Mouse (Mus musculus): Measurements from ENCODE around the gene Zfp526. TPM values are rescaled to one million over a fixed set of nuclear protein-coding genes. Genes with fewer than 3 reads are reported as not detected.

Gene Zfp526
- polyA plus RNA-seq, 1 experiment from 2014 or later, result 2.0 TPM

DNA sequence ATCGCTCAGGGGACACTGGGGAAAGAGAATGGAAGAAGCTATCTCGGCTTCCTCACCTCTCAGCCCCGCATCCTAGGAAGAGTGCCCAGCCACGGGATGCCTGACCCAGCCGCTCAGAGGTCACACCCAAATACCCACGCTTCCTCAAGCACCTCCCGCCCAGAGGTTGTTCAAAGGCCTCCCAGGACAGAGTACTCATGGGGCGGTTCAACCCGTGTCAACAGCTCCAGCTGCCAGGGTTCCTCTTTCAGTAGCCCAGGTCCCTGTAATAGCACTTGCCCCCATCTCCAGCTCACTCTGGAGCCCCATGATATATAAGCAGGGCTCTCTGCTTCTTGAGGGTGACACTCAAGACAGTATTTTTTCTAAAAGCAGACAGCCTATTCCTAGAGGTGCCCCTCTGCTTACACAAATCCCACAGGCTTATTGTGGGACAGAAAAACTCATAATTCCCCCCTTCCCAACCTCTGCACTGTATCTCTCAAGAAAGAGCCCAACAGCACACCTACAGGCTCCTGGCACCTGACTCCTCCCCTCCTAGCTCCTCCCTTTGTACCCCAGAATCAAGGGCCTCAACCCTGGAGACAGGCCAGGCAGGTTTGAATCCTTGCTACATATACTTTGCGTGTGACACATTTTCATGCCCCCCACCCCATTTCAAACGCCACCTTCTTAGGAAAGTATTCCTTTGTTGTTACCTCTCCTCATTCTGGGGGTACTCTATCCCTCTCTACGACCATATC, 3.4 kb upstream of the Zfp526 start:
- 68% methylated on average over 12 of the region's 12 CpGs for WGBS
- Histone ChIP-seq H3K4me2 (peak overlapping the region; percentile 97), H3K27me3 (no peaks in the 10 kb centered on the region), H3K36me3 (ENCODE audit: poor library complexity, severe bottlenecking) (peaks cover 11% of the 10 kb centered on the region; the same call in 1 of the 2 replicates), H3K27ac (no peak overlapping the region), H3K4me3 (peak overlapping the region; percentile 63), H3K9ac (peak overlapping the region; percentile 10), H3K4me1 (peaks cover 37% of the 10 kb centered on the region), H3K9me3 (replicated peaks) (no peaks in the 10 kb centered on the region)
- no peak for ATAC-seq

DNA sequence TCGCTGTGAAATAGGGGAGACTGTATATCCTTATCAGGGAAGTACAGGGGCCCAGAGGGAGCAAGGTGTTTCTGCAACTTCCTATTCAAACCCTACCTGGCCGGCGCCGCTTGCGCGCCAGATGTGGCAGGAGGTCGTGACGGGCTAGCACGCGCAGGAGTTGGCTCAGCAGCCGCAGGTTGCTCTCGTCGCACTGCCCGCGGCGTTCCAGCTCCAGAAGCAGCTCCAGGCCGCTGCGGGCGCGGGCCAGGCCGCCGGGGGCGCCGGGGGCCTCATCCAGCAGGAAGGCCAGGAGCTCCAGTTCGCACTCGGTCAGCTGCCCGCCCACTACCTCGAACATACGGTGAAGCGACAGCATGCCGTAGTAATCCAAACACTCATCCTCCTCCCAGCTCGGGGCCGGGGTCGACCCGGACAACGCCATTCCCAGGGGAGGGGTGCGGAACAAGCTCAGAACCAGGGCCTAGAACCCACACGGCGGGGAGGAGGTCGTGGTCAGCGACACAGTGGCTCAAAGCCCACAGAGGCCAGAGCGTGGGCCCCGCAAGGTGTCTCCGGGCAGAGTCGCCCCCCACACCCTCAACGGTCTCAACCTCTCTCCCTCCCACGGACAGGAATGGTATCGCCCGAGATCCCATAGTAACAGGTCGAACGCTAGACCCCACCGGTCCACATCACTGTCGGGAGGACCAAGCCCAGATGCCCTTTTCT, 2.4 kb upstream of the Zfp526 start:
- 0 out of 2 replicates have a peak, but pooled peaks have one; percentile 9 for ATAC-seq
- WGBS, result under 1% methylated on average over 53 of the region's 53 CpGs
- Histone ChIP-seq H3K27me3 (no peaks in the 10 kb centered on the region), H3K9me3 (replicated peaks) (no peaks in the 10 kb centered on the region), H3K36me3 (ENCODE audit: poor library complexity, severe bottlenecking) (peaks cover 13% of the 10 kb centered on the region), H3K4me2 (peak overlapping the region; percentile 97), H3K27ac (peak overlapping the region; percentile 67), H3K4me1 (peaks cover 37% of the 10 kb centered on the region), H3K4me3 (peak overlapping the region; percentile 63), H3K9ac (peak overlapping the region; percentile 82)

DNA sequence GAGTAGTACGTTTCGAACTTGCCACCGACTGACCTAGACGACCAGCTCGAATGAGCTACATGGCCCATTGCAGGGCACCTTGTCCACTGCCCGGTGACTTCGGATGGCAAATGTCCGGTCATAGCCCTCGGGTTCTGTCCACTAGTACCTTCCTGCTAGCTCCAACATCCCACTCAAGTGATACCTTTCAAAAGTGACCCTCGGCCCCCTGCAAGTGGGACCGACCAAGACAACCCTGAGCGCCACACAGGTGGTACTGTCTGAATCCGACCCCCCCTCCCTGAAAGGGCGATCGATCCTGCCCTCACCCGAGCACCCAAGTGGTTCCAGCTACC, 1.8 kb upstream of the Zfp526 start:
- no peaks in the 10 kb centered on the region for H3K9me3 ChIP-seq (replicated peaks)
- peak overlapping the region; percentile 63 for H3K4me3 ChIP-seq
- no peaks in the 10 kb centered on the region for H3K27me3 ChIP-seq
- no peak; the same call in 1 of the 2 replicates for ATAC-seq
- H3K4me1 ChIP-seq, result peaks cover 37% of the 10 kb centered on the region
- peaks cover 18% of the 10 kb centered on the region for H3K36me3 ChIP-seq (ENCODE audit: poor library complexity, severe bottlenecking)
- H3K9ac ChIP-seq, result peak overlapping the region; percentile 82
- peak overlapping the region; percentile 97 for H3K4me2 ChIP-seq
- WGBS, result under 1% methylated on average over 16 of the region's 16 CpGs
- H3K27ac ChIP-seq, result peak overlapping the region; percentile 67; the same call in 1 of the 2 replicates

DNA sequence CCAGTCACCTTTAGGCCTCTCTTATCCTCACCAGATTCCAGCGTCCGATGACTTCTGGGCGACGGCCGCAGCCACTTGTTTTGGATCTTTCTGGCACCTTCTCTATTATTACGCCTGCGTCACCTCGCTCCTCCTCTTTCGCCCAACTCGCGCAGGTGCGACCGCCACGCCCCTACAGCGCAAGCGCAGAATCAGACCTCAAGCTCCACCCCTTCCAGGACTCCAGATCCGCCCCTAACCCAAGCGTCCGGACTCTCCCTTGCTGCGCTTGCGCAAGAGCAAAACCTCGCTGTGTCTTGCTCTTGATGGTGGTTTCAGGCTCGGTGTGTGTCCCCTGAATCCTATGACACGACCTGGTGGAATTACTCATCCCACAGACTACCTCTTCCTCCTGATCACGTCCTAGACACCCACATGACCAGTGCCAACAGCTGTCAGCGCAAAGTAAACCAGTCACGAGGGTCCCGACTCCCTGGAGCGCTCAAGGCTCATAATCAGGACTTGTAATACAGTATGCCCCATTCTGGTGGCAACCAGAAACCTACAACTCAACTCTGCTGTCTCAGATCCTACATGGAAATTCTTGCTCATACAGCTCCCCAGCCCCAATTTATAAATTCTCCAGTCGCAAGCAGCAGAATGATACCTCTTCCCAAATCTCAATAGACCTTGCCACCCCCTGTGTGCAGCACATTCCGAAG, 1.3 kb upstream of the Zfp526 start:
- H3K9me3 ChIP-seq (replicated peaks), result no peaks in the 10 kb centered on the region
- peak overlapping the region; percentile 82 for H3K9ac ChIP-seq
- peak overlapping the region; percentile 63 for H3K4me3 ChIP-seq
- peaks cover 21% of the 10 kb centered on the region for H3K36me3 ChIP-seq (ENCODE audit: poor library complexity, severe bottlenecking)
- H3K27me3 ChIP-seq, result no peaks in the 10 kb centered on the region
- peaks cover 37% of the 10 kb centered on the region for H3K4me1 ChIP-seq
- peak overlapping the region; percentile 86 for H3K27ac ChIP-seq
- H3K4me2 ChIP-seq, result peak overlapping the region; percentile 97
- ATAC-seq, result peak; percentile 65
- 4% methylated on average over 31 of the region's 31 CpGs for WGBS

DNA sequence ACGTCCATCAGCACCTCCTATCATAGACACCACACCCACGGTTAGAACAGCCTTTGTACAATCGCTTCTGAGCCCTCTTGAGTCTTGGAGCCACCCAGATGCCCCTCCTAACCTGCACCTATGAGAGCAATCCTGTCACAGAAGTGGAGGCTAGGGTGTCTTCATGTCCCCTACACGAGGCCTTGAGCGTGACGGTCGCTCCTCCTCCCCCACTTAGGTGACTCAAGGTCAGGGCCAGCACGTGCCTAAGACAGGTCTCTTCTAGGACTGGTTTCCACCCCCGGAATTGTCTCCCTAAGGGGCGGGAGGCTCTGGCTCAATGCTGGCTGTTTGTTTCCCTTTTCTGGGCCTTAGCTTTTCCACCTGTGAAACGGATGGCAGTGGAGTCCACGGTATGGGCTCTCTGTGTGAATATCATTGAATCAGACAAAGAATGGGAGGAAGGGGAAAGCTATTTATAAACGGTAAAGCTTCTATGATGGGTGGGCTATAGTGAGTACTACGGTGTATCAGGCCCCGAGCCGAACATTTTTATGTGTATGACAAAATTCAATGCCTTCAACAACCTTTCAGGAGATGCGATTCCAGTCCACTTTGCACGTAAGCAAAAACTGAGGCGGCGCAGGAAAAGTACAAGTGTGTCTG, 646 bp upstream of the Zfp526 start, which contains the start of gene Dedd2:
TSS of gene Dedd2 (minus strand) at position 159 of the 645 bp plus-strand sequence.
- peak within 1 kb of the TSS; percentile 97 for H3K4me2 ChIP-seq
- H3K27me3 ChIP-seq, result no peaks in the 10 kb centered on the region
- H3K9me3 ChIP-seq (replicated peaks), result no peaks in the 10 kb centered on the region
- ATAC-seq, result no peak; the same call in 1 of the 2 replicates
- peaks cover 37% of the 10 kb centered on the region for H3K4me1 ChIP-seq
- H3K27ac ChIP-seq, result peak within 1 kb of the TSS; percentile 86
- H3K36me3 ChIP-seq (ENCODE audit: poor library complexity, severe bottlenecking), result peaks cover 23% of the 10 kb centered on the region
- peak within 1 kb of the TSS; percentile 85 for H3K9ac ChIP-seq
- WGBS, result 9% methylated on average over 20 of the region's 20 CpGs
- H3K4me3 ChIP-seq, result peak within 1 kb of the TSS; percentile 63

DNA sequence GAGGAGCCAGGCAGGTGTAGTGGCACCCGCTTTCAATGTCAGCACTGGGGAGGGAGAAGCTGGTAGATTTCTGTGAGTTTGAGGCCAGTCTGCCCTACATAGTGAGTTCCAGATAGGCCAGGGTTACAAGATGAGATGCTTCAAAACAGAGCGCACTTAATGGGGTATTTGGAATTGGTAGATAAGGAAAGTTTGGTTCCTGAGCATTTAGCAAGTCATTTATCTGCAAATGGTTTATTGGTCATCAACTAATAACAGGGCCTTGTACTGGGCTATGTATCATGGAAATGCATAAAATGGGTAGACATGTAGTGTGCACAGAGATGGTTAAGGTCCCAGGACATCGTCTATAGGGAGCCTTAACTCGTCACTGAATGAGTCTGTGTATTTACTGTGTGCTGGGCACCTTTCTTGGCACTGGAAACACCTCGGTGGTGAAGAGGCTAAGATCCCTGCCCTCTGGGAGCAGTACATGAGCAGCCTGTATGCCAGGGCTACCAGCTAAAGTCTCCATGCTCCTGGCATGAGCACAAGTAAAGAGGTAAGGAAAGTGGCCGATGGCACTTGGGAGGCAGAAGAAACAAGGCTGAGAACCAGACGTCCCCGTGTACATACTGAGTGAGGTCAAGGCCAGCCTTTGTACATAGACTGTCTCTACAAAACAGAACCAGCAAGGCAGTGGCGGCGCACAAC, 1.2 kb downstream of the Zfp526 start:
- Histone ChIP-seq H3K9ac (peak overlapping the region; percentile 85), H3K27ac (no peak overlapping the region), H3K9me3 (replicated peaks) (no peaks in the 10 kb centered on the region), H3K27me3 (no peaks in the 10 kb centered on the region), H3K4me1 (peaks cover 37% of the 10 kb centered on the region), H3K4me3 (peak overlapping the region; percentile 63), H3K4me2 (peak overlapping the region; percentile 97), H3K36me3 (ENCODE audit: poor library complexity, severe bottlenecking) (peaks cover 38% of the 10 kb centered on the region)
- WGBS, result 88% methylated on average over 10 of the region's 10 CpGs
- no peak for ATAC-seq

DNA sequence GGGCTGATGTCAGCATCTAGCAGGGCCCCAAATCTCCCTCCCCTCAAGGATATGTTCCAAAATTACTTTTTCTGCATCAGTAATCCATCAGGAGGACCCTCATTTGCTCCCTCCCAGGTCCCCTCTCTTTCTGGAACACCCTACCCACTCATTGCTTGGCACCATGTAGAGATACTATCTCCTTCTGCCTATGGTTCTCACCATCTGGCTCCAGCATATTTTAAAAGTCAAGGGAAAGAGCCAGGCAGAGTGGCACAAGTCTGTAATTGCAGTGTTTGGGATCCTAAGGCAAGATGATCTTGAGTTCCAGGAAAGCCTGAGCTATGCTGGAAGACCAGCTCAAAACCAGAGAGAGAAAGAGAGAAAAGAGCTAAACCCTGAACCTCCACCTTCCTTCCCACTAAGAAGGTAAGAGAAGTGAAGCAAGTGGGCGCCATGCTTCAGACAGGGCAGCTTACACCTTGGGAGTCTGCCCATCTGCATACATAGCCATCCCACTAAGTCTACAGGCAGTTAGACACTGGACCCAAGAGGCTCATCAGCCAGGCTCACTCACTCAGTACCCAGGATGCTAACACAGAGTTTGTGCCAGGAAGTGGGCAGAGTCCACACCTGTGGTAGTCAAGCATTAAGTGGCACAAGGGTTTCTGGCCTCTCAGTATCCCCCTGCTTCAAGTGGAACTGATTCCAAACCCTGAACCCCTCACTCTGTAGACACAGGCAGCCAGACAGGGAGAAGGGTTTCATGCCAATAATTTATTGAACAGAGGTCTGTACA, 6.5 kb downstream of the Zfp526 start:
- Histone ChIP-seq H3K27me3 (no peaks in the 10 kb centered on the region), H3K4me1 (no peaks in the 10 kb centered on the region; the same call in 1 of the 2 replicates), H3K36me3 (ENCODE audit: poor library complexity, severe bottlenecking) (peaks cover 91% of the 10 kb centered on the region), H3K9ac (no peak overlapping the region), H3K27ac (no peak overlapping the region), H3K4me3 (no peak overlapping the region), H3K9me3 (replicated peaks) (no peaks in the 10 kb centered on the region), H3K4me2 (no peak overlapping the region)
- no peak for ATAC-seq
- 79% methylated on average over 1 of the region's 1 CpGs for WGBS

DNA sequence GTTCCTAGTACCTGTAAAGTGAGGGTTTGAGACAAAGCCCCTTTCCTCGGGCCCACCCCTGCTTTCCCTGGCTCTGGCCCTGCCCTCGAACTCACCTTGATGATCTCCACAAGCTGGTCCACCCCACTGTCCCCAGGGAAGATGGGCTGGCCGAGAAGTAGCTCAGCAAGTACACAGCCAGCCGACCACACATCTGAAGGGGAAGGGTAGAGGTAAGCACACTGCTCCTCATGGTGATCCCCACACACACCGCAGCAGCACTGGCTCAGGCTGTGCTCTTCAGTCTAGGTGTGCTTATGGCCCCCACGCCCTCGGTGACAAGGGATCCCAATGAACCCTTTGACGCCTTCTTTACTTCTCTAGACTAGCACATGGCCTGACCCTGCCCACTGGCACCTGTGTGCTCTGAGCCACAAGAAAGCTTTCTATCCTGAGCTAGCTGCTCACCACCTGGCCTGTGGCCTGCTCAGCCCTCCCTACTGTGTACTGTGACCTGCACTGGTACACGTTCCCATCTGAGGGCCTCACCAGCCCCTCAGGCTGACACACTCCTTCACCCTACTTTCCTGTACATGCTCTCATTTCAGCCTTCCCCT, 9.6 kb downstream of the Zfp526 start:
- WGBS, result 91% methylated on average over 9 of the region's 9 CpGs
- Histone ChIP-seq H3K9ac (no peak overlapping the region), H3K36me3 (ENCODE audit: poor library complexity, severe bottlenecking) (peaks cover 95% of the 10 kb centered on the region), H3K4me3 (no peak overlapping the region), H3K4me1 (peaks cover 13% of the 10 kb centered on the region), H3K9me3 (replicated peaks) (no peaks in the 10 kb centered on the region), H3K27me3 (no peaks in the 10 kb centered on the region), H3K4me2 (no peak overlapping the region), H3K27ac (no peak overlapping the region)
- no peak for ATAC-seq

DNA sequence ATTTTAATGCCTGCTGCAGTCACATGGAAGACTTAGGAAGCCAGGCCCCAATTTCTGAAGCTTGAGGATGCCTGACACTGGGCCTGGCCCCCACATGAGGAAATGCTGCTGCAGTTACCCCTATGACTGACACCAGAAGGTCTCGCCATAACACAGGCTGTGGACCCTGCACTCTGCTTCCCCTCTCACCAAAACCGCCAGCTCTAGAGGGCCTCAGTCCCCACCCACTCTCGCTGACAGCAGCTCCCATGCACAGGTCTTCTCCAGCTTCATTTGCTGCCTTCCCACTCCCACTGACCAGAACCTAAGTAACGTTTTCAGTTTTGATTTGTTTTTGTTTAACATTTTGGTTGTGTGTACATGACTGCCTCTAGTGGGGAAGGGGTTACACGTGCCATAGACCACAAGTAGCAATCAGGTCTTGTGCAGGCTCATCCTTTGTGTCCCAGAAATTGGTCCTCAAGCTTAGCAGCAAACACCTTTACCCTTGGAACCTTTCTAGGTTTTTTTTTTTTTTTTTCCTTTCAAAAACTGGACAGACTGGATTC, 10.9 kb downstream of the Zfp526 start:
- no peak overlapping the region for H3K4me3 ChIP-seq
- 65% methylated on average over 5 of the region's 5 CpGs for WGBS

DNA sequence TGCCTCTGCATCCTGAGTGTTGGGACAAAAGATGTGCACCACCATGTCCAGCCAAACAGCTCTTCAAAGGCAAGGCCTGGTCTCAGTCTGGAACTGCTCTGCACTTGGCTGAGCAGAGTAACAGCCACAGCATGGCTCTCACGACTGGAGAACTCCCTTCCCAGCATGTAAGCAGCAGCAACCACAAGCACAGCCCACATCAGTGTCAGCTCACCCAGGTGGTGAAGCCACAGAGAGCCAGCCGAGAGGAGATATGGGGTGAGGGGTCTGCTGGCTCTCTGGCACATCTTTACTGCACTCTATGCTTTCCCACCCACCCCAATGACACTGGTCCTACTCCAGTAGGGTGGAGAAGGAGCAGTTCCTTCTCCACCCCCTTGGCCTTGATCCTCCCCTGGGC, 11.8 kb downstream of the Zfp526 start:
- ATAC-seq, result no peak
- Histone ChIP-seq H3K4me3 (no peak overlapping the region), H3K27me3 (no peaks in the 10 kb centered on the region), H3K9me3 (replicated peaks) (no peaks in the 10 kb centered on the region), H3K4me1 (peaks cover 25% of the 10 kb centered on the region), H3K36me3 (ENCODE audit: poor library complexity, severe bottlenecking) (peaks cover 72% of the 10 kb centered on the region), H3K9ac (no peak overlapping the region), H3K4me2 (no peak overlapping the region), H3K27ac (no peak overlapping the region)
- 80% methylated on average over 2 of the region's 2 CpGs for WGBS

More for the DNA sequence above, 10.9 kb downstream of the Zfp526 start:
- H3K27ac ChIP-seq, result no peak overlapping the region
- H3K36me3 ChIP-seq (ENCODE audit: poor library complexity, severe bottlenecking), result peaks cover 81% of the 10 kb centered on the region
- ATAC-seq, result no peak
- no peaks in the 10 kb centered on the region for H3K9me3 ChIP-seq (replicated peaks)
- no peak overlapping the region for H3K9ac ChIP-seq
- no peaks in the 10 kb centered on the region for H3K27me3 ChIP-seq
- no peak overlapping the region for H3K4me2 ChIP-seq
- H3K4me1 ChIP-seq, result peaks cover 25% of the 10 kb centered on the region
